Mouse (Mus musculus) naive thymus-derived CD4-positive, alpha-beta T cell, adult 2 months (primary cell): ENCODE results near the gene Gm20605.
A peak's percentile ranks its signal among the peaks of the same experiment; 100 is the strongest.
"Not testable (repeated sequence)": the region's sequence is repeated elsewhere in the genome, so short reads cannot be mapped to it uniquely, and the experiment has no call there.

Experiments used
- DNase-seq: peaks from one replicate; pipeline ENCODE4 v3.0.0-alpha.2; 2011; ENCODE audit warnings: low read depth

The Gm20605 gene

DNA sequence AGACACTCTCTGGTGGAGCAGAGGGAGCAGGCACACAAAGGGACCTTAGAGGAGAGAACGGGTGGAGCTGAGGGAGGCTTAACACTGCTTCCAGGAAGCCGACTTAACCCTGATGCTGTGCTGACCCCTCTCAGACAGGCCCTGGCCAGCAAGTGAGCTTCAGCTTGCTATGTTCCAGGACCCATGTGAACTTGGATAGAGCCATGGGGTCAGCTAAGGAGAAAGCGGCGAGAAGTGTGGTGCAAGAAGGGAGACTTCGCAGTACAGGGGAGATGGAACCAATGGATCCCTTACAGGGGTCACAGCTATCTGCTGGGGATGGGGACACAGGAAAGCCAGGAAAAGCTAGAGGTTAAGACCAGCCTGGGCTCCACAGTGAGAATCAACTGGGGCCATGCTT, 15.9 kb upstream of the Gm20605 start:
- DNase-seq: no peak

DNA sequence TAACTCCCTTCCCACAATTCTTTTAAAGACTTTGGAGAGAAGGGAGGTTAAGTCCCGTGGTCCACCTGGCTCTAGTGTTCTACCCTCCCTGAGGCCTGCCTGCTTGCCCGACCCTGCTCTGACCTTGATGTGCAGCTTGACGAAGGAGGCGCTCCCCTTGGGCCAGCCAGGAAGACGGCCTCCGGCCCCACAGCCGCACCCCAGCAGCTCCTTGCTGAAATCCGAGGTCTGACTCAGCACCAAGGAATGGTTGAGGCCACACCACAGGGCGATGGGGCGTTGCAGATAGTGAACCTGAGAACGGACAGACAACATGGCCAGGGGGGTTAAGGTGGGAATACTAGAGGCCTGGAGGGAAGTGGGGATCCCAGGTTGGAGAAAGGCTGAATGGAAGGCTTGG, 15.4 kb upstream of the Gm20605 start, which contains the start of gene Pcolce:
TSS of gene Pcolce (minus strand) at position 235 of the 400 bp plus-strand sequence.
- DNase-seq: no peak

DNA sequence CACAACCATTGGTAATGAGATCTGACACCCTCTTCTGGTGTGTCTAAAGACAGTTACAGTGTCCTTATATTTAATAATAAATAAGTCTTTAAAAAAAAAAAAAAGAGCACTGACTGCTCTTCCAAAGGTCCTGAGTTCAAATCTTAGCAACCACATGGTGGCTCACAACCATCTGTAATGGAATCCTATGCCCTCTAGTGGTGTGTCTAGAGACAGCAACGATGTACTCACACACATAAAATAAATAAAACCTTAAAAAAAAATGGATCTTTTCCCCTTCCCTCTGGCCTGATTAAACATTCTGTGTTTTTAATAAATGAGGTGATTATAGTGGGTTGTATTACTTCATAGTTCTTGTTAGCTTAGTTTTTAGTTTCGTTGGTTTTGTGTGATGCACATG, 14.1 kb upstream of the Gm20605 start:
- DNase-seq: not testable (repeated sequence)

DNA sequence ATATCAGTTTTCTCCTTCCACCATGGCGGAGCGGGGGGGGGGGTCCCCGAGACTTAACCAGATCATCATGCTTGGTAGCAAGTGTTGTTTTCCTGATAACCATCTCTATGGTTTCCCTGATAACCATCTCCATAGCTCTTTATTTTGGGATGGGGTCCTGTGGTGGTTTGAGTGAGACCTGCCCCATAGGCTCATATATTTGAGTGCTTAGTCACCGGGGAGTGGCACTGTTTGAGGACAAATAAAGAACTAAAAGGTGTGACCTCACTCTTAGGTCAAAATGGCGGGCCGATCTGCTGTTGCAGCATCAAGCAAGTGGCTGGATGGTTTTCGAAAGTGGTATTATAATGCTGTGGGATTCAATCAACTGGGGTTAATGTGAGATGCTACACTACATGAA, 13.6 kb upstream of the Gm20605 start:
- no peak for DNase-seq

DNA sequence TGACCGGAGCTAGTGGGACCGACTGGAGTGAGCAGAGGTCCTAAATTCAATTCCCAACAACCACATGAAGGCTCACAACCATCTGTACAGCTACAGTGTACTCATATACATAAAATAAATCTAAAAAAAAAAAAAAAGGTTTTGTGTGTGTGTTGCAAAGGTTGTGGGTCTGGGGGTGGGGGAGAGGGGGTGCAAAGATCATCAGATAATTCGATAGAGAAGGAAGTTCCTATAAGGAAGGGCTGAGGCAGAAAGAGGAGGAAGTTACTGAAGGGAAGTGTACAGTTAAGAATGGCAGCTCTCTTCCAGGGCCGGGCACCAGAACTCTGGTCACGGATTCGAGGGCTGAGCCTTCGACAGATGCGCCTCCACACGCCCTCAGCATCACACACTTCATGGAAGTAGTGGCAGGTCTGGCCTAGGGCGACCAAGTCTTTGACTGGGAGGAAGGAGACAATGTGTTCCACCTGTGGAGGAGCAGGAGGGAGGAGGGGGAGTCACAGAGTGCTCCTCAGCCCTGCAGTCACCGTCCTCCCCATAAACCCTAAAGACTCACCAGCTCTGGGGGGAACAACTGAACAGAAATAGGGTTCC, 4.9 kb upstream of the Gm20605 start:
- no peak for DNase-seq

DNA sequence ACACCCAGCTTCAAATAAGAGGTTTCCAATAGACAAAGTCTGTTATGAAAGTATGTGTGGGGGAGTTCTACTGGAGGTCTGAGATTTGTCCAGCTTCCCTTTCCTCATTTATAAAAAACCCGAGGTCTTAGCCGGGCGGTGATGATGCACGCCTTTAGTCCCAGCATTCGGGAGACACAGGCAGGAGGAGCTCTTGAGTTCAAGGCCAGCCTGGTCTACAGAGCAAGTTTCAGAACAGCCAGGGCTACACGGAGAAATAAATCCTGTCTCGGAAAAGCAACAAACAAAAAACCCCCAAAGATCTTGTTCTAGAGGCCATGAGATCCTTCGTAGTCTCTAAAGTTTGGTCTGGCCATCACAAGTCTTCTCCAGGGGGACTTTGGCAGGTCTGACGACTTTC, 984 bp upstream of the Gm20605 start:
- DNase-seq: no peak

DNA sequence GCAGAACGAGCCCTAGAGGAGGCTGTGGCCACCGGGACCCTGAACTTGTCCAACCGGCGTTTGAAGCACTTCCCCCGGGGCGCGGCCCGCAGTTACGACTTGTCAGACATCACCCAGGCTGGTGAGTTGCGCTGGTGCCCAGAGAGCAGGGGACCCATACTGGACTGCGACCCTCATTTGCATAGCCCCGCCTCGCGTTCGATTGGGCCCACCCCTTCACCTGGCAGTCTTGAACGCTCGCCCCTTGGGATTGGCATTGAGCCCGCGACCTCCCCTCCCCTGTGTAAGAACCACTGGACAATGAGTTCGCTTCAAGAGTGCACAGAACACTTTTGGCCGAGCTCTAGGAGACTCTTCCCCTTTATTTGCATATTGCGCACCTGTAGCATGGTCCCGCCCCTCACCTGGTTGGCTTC, 339 bp downstream of the Gm20605 start:
- no peak for DNase-seq

DNA sequence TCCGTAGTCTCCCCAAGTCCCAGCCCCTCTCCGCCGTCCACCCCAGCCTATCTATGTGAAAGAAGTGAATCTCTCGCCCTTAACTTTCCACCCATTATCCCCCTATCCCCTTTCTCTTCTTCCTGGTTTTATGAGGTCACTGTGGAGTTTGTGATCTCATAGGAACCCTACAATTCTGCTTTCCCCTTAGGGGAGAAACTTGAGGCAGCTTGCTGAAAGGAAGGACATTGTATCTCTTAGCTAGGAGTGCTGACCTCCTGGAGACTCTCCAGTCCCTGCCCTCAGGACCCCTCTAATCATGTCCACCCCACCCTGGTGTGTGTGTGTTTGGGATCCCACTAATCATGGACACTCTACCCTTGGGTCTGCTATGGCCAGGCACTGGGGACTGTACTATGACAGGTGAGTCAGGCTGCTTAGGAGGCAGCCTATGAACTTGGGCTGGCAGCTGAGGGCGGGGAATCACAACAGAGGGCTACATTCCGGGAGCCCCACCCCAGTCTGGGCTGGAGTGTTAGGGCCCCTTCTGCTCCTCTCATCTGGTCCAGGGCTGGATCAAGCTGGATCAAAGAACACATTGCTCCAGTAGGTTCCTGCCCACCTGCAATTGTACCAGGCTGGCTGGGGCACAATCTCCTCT, 1.1 kb downstream of the Gm20605 start:
- peak; percentile 49 for DNase-seq

DNA sequence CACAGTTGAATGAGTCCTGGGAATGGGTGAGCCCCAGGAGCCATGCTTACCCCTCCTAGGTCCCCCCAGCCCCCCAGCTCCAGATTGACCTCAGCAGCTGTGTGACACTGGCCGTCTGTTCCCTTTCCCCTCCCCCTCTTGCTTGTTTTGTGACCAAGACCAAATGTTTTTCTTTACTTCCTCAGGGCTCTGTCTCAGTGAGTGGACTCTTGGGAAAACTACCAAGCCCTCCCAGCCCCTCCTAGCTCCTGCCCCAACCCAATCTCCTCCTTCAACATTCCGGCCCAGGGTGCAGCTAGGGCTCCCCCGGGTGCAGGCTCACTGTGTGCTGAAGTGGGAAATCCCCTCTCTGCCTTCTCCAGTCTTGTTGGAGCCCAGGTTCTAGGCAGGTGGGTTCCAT, 1.6 kb downstream of the Gm20605 start:
- no peak for DNase-seq

DNA sequence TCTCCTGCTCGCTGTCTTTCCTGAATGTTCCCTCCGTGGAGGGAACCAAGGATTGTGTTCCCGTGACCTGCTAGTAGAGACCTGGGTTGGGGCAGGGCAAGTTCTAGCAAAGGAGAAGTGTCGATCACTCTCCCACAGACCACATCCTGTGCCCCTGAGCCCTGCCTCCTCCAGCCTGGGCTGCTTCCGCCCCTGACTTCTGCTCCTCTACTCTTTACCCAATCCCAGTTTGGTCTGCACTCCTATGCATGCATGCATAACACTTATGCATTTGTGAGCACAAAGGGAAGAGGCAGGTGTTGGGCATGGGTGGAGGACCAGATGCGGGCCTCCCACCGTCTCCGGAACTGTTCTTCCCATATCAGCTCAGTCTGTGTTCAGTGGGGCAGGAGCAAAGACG, 2.2 kb downstream of the Gm20605 start:
- peak; percentile 84 for DNase-seq

DNA sequence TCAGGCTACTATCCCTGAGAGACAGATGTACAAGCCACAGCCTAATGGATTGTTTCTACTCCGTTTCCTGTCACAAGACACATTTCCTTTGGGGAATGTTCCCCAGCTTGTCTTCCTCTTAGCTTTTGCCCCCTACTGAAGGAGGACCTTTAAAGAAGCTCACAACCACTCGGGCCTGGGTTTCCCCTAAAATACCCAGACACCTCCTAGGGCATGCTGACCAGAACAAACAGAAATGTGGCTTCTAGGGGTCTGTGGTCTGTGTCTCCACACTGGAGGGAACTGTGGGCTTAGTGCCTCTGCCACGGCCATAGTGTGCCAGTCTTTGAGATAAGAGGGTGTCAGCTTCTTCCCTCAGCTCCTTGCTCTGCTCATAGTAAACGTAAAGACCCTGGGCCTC, 2.6 kb downstream of the Gm20605 start:
- no peak for DNase-seq

DNA sequence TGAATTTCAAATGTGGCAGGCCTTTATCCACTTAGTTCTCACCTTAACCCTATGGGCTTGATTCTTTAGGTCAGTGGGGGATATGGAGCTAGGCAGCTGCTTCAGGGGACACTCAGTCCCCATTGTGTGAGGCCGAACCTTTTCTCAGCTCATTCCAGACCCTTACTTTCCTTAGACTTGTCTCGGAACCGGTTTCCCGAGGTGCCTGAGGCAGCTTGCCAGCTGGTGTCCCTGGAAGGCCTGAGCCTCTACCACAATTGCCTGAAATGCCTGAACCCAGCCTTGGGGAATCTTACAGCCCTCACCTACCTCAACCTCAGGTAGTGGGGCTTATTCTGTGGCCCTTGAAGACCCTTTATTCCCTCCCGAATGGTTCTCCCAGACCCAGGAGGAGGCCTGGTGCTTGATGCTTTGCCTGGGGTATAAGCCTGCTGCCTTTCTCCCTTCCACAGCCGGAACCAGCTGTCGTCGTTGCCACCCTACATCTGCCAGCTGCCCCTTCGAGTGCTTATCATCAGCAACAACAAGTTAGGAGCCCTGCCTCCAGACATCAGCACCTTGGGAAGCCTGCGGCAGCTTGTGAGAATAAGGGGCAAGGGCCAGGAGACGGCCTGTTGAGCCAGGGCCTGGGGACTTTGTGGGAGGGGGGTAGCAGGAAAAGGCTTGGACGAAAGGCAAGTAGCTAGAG, 4.6 kb downstream of the Gm20605 start:
- DNase-seq: no peak

DNA sequence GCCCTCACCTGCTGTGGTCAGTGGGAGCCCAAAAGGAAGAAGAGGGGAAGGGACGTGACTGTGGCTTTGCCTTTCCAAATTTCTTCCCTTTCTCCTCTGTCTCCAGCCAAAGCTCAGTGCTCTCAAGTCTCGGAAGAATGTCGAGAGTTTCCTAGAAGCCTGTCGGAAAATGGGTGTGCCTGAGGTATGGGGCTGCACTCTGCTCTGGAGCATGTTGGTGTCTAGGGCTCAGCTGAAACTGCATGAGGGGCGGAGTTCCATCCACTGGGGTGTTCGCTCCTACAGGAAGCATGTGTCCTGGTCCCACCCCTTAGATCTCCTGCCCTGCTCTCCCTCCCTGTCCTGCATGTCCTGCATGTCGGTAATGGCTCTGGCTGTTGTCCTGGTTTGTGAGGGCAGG, 10.5 kb downstream of the Gm20605 start:
- no peak for DNase-seq

DNA sequence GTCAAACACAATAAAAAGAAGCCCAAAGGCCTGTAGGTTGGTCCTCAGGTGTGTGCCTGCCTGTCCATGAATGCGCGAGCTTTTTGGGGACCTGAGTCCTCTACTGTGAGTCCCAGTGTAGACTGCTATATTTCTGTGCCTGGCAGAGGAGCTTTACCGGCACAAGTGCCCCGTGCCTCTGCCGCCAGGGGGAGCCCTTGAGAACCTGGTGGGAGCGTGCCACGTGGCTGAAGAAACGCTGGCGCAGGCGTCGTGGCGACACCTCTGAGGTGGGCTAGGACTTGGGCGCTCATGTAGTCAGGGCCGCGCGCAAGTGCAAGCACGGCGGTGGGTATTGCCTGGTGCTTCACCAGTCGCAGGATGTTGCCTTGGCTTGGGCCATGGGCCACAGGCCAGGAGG, 12.1 kb downstream of the Gm20605 start, which contains the start of gene Sap25:
TSS of gene Sap25 (plus strand) at position 281 of the 400 bp plus-strand sequence.
- DNase-seq: peak; percentile 63

DNA sequence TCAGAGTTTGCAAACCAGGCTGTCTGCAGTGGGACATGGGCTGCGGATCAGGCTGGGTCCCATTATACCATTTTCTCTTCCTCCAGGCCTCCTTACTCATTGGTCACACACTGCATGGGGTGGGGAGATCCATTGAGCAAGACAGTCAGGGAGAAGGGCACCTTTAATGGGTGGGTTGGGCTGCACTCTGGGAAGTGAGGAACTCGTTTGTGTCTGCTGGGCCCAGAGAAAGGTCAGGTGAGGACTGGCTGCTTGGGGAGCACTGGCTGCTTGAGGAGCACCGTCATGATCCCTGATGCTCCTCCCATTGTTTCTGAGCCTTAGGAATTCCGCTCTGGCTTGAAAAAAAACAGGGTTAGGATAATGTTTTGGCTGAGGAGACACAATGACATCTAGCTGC, 13.9 kb downstream of the Gm20605 start:
- no peak for DNase-seq

DNA sequence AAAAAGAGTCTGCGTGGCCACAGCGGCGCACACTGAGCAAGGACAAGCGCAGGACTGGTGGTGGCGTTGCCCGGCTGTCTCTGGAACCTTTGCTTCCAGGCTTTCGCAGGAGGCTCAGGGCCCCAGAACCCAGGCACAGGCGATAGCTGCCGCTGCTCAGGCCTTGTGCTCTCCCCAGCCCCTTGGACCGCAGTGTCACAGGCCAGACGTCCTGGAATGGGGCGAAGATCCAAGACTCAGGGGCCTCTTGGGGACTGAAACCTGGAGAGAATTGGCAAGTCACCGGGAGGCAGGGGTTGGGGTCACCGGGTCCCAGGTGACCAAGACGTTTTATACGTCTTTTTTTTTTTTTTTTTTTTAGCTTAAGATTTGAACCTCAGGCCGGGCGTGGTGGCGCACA, 15.5 kb downstream of the Gm20605 start:
- DNase-seq: peak; percentile 9

DNA sequence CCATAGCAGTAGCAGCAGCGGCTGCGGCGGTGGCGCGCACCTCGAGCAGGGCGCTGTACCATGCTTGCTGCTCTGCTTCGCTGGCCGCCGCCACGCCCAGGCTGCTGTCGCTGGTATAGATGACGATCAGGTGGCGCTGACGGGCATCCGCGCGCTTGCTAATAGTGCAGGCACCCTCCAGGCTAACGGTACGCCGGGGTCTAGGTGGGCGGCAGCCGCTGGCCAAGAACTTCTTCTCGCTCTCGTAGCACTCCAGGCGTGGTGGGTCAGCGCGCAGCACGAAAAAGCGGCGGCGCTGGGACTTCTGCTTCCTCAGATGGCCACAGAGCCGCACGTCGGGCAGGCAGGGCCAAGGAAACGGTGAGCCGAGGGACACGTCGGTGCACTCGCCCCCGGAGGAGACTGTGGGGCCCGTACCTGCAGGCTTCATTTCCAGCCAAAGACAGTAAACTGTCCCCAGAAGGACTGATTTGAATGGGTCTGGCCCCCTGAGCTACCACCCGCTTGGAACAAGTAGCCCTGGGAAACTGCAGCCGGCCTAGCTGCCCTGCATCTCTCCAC, 16.2 kb downstream of the Gm20605 start:
- DNase-seq: peak; percentile 61

DNA sequence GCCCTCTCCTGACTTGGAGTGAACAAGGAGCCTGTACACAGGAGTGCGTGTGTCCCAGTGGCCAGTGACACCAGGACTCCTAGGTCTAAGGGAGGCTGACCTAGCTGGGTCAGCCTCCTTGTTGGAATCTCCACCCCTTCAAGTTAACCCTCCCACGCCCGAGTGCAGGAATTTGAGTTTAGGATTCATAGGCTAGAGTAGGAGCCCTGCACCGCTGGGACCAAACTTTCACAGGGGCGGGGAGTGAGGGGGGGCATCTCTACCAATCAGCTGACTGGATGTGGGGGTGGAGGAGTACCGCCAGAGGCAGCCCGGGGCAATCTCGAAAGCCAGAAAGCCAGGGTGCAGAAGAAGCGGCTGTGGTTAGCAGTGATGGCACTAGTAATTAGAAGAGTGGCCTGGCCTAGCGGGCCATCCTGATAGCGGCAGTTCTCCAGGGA, 16.7 kb downstream of the Gm20605 start, which contains the start of gene Irs3:
TSS of gene Irs3 (minus strand) at position 63 of the 440 bp plus-strand sequence.
- DNase-seq: no peak

DNA sequence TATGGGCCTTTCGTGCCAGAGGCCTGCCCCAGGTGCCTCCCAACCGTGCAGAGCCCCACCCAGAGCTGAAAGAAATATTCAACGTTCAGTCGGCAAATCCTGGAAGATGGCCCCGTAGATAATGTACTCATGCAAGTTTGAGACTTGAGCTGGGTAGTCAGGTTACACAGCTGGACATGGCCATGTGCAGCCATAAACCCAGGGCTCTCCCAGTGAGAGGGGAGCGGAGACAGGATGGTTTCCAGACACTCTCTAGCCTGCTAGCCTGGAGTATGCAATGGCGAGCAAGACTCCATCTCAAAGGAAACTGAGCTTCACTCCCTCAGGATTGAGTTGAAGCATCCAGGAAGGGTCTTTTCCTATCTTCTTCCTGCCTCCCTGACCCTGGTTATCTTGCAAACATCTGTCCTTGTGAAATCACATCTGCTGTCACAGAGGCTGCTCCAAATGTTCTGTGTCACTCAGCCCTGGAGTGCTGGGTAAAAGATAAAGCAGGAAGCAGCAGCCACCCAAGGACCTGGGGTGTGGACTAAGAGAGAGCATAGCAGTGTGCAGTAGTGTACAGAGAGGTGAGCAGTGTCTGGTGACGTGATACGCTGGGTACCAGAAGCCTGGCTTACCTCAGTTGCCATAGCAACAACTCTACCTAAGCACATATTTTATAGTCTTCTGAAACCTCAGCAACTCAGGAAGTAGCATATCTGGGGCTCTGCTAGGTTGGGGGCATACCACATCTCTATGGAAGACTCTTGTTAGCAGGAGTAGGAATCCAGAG, 19.0 kb downstream of the Gm20605 start:
- peak; percentile 56 for DNase-seq

DNA sequence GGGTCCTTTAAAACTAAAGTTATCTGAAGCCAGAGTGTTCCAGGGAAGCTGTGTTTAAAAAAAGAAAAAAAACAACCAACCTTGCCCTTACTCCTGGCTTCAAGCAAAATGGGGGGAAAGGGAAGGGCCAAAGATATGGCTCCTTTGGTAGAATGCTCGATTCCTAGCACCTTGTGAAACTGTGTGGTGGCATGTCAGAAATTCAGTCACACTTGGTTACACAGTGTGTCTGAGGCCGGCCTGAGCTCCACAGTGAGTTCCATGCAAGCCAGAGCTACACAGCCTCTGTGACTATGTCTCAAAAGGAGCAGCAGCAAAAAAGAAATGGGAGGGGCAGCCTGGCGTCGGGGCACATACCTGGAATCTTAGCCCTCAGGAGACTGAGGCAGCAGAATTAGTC, 20.3 kb downstream of the Gm20605 start:
- no peak for DNase-seq

DNA sequence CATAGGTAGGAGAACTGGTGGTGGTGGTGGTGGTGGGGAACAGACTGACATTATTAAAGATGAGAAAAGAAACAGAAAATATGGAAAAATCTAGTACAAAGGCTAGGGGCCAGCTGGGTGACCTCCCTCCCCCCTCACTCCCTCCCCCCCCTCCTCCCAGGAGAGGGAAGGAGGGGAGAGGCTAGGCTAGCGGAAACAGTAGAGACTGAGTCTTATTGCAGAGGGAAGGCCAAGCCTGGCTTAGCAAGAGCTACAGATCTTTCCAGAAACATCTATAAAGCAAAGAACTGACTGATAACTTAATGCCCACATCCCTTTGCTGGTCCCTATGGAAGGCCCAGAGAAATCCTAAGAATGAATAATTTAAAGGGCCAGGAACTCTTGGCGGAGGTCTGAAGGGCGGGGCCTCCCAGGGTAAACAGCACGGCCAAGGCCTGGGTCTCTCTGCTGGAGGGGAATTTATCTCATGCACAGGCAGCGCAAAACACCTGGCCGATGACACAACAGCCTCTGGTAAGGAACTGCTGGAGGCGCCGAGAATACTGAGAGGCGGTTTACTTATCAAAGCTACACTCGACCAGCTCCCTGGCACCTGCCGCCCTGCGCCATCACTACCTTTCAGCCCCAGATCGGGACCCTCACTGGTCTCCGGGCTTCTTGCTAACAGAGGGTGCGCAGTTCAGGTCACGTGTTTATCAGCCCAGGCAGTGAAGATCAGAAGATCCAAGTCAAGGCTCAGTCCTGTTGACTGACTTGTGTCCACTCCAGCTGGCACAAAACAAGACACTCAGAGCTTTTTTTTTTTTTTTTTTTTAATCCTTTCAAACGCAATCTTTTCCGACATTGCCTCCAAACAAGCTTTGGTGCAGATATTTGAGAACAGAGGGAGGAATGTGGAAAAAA, 20.9 kb downstream of the Gm20605 start:
- no peak for DNase-seq
